Mouse (Mus musculus): ENCODE results near the gene Slc22a14. TPM values are rescaled to one million over a fixed set of nuclear protein-coding genes. Genes with fewer than 3 reads are reported as not detected.
"Not testable (repeated sequence)": the region's sequence is repeated elsewhere in the genome, so short reads cannot be mapped to it uniquely, and the experiment has no call there.

Slc22a14 gene
- total RNA-seq (2021) = not detected

GRCm38 (mm10) chr9:119365284-119365683 lies at the start of gene Slc22a14:
Slc22a14 (minus strand) TSS chr9:119365553.
- intact Hi-C loops (cut with DNase I) = no loop called here
- DNase-seq (ENCODE audit: low spot score in 2 of 2) = peak in 1 of 2 experiments; percentile 43

- no peak for DNase-seq (ENCODE audit: low spot score in 2 of 2)
- intact Hi-C loops (cut with DNase I) = no loop called here
Observed at GRCm38 (mm10) chr9:119409864-119410263, 44.5 kb upstream of the Slc22a14 start.

DNA sequence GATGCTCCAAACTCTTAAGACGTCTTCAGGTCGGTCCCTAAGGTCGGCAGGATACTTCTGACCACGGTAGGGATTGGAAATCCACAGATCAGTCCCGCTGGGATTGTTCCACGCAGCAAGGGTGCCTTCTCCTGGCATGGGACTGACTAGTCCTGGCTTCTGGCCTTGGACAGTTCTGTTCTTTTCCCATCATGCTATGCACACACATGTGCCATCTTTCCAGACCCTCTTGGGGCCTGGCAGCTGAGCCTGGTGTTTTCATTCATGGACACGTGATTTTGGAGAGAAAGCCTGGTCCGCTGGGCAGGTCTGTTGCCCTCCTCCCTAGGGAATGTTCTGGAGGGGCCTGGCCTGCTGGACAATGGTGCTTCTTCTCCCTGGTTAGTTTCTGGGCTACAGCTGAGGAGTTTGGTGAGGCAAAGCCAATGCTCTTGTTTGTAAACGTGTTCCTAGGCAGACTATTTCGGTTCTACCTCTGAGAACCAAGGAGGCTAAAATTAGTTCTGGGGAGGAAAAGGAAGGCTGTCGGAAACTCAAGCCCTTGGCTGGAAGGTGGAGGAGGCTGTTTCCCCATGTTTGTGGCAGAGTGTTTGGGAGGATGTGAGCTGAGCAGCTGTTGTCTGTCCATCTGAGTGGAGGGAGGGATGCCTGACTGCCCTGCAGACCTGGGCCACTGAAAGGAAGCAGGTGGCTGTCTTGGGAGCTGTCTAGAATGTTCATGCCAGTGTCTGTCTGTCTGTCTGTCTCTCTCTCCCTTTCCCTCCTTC lies 43.7 kb upstream of the Slc22a14 start:
- DNase-seq (ENCODE audit: low spot score in 2 of 2) = peak in 1 of 2 experiments; percentile 48
- intact Hi-C loops (cut with DNase I) = no loop called here

DNA sequence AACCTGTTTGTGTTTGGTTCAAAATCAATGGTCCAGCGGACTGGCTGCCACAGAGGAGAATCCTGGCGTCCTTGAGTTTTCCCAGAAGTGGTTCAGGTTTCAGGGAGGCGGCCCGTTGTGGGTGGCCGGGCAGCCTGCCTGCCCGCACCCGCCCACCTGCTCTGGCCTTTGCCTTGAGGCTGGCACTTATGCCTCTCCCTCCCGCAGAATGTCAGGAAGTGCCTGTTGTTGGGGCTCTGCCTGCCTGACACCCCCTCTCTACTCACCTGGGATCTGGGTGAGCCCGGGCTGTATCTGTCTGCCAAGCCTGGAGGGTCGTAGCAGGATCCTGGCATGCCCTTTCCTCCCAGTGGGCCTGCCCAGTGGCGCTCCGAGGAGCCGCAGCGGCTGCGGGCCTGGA lies 42.5 kb upstream of the Slc22a14 start:
- DNase-seq (ENCODE audit: low spot score in 2 of 2) = no peak
- intact Hi-C loops (cut with DNase I) = no loop called here

DNA sequence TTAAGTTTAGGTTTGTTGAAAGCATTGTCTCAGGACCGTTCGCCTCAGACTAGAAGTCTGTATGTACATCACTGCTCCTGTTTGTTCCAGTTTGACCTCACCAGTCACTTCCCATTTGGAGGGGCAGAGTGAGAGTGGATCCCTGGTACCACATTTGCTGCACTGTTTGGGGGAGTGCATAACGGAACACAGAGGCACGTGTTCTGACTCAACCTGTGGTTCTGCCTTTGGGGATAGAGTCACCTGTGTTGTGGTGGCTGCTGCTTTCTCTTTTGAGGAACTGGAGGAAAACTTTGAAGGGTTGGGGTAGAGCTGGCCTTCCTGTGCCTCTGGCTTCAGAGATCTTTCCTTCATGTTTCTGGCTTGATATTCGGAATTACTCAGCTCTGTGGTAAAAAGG lies 38.7 kb upstream of the Slc22a14 start:
- DNase-seq (ENCODE audit: low spot score in 2 of 2) = no peak
- intact Hi-C loops (cut with DNase I) = loop anchor here (5.0 kb wide), 1 partner anchor 33 kb away; no protein-coding TSS in a partner anchor

DNA sequence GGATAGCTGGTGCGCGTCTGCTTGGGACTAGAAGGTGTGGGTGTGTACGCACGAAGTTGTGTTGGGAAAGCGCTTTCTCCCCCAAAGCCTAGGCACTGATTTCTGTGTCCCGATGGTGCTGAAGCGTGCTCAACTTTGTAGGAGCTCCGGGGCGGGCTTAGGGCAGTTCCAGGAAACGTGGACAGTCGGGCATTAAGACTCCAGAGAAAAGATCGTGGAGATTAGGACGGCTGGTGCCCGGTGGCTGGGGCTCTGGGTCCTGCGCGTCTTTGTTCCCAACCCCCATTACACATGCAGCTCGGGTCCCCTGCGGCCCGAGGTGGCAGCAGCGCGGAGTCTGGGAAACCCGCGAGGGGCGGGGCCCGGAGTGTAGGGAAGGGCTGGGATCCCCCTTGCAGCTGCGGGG lies 37.9 kb upstream of the Slc22a14 start:
- intact Hi-C loops (cut with DNase I) = loop anchor here (2.0 to 5.0 kb wide), 2 partner anchors 34 to 46 kb away; partner anchors contain the start of gene Xylb
- DNase-seq (ENCODE audit: low spot score in 2 of 2) = no peak

DNA sequence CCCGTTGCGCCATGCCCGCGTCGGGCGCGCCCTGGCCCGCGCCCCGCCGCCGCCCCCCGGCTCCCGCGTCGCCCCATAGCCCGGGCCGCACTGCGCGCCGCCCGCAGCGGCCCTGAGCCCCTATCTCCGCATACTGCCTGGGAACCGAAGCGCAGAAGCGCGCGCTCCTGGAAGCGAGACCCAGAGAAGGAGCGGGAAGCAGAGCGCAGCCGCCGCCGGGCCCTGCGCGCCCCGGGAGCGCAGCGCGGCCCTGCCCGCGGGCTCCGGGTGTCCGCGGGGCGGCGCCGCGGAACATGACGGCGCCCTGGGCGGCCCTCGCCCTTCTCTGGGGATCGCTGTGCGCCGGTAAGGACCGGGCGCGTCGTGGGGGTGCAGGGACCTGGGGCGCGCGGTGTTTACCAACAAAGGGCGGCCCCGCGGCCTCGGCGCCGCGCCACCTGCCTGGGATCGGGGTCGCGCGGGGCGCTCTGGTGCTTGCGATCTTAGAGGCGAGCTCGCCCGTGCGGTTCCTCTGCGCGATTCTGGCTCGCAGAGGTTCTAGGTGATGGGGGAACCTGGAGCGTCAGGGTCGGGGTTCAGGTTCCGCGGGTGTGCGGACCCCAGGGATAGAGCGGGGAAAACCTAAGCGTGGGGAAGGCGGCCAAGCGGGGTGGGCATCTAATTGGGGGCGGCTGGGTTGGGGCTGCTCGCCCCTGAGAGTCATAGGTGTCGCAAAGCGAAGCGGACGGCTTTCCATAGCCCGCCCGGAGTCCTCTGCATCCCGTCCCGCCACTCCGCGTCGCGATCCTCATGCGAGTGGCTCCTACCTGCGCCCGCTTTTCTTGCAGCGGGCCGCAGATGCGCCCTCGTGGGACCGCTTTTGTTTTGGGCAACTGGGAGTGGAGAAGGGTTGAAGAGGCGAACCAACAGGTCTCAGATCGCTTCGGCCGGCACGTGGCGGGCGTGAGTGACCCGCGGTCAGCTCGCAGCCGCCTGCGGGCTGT lies 37.2 kb upstream of the Slc22a14 start:
- intact Hi-C loops (cut with DNase I) = loop anchor here (2.0 to 5.0 kb wide), 2 partner anchors 35 to 46 kb away; partner anchors contain the start of gene Xylb
- DNase-seq (ENCODE audit: low spot score in 2 of 2) = peak; percentile 41 to 54

GRCm38 (mm10) chr9:119401801-119402214 lies 36.5 kb upstream of the Slc22a14 start, which contains the start of gene Acvr2b:
Acvr2b (plus strand) TSS chr9:119402118.
- peak; percentile 93 for DNase-seq (ENCODE audit: low spot score in 2 of 2)
- intact Hi-C loops (cut with DNase I) = loop anchor here (2.0 to 5.0 kb wide), 2 partner anchors 35 to 45 kb away; partner anchors contain the start of gene Xylb

DNA sequence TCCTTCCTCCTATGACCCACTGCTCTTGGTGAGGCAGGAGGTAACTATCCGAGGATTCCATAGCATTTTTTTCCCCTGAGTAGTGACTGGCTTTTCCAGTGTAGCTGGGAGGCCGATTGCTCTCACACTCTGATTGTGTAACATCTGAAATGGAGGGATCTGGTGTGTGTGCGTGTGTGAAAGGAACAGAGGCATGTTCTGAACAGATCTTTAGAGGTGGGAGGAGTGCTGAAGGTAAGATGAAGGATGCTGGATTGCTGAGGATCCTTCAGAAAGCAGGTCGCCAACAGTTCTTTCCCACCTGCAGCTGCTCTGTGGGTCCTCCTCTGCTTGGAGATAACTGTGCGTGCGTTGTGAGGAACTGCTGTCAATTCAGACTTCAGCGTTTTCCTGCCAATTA lies 36.0 kb upstream of the Slc22a14 start:
- intact Hi-C loops (cut with DNase I) = loop anchor here (5.0 kb wide), 1 partner anchor 36 kb away; no protein-coding TSS in a partner anchor
- DNase-seq (ENCODE audit: low spot score in 2 of 2) = peak in 1 of 2 experiments; percentile 63

GRCm38 (mm10) chr9:119394808-119395207 lies 29.5 kb upstream of the Slc22a14 start:
- intact Hi-C loops (cut with DNase I) = no loop called here
- DNase-seq (ENCODE audit: low spot score in 2 of 2) = no peak

DNA sequence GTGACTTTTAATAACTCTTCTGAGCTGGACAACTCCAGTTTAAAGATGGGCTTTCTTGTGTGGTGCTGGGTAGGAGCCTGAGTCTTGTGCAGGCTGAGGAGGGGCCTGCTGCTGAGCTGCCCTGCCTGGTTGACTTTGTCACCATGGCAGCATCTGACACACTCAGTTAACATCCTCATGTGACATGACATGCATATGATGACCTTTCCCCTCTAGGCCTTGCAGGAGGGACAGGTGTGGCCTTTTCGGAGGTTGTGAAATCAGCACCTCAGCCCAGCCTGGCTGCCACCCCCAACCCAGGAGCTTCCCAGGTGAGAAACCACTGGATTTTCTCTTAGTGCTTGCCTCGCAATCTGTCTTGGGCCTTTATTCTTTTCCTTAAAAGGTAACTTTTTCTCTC lies 24.9 kb upstream of the Slc22a14 start:
- intact Hi-C loops (cut with DNase I) = no loop called here
- DNase-seq (ENCODE audit: low spot score in 2 of 2) = no peak

- intact Hi-C loops (cut with DNase I) = no loop called here
- no peak for DNase-seq (ENCODE audit: low spot score in 2 of 2)
Observed at GRCm38 (mm10) chr9:119388956-119389355, 23.6 kb upstream of the Slc22a14 start.

GRCm38 (mm10) chr9:119382603-119383002 lies 17.2 kb upstream of the Slc22a14 start:
- DNase-seq (ENCODE audit: low spot score in 2 of 2) = peak; percentile 16 to 46
- intact Hi-C loops (cut with DNase I) = no loop called here

GRCm38 (mm10) chr9:119378231-119378630 lies 12.9 kb upstream of the Slc22a14 start:
- no peak for DNase-seq (ENCODE audit: low spot score in 2 of 2)
- intact Hi-C loops (cut with DNase I) = no loop called here

DNA sequence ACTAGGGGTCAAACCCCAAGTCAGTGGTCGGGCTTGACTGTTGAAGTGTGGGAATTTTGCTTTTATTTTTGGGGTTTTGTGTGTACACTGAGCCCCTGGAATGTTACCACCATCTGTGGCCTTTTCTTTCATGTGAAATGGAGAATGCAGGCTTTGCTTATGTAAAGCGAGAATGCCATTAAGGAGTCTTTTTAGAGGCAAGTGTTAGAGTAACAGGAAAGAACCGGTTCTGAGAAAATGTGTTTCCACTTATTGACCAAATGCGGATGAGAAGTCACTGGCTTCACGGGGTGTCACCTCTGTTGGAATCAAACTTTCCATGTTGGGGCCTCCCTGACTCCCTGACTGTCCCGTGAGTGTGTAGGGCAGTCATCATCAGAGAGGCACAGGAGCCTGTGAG lies 10.2 kb upstream of the Slc22a14 start:
- intact Hi-C loops (cut with DNase I) = no loop called here
- no peak for DNase-seq (ENCODE audit: low spot score in 2 of 2)

DNA sequence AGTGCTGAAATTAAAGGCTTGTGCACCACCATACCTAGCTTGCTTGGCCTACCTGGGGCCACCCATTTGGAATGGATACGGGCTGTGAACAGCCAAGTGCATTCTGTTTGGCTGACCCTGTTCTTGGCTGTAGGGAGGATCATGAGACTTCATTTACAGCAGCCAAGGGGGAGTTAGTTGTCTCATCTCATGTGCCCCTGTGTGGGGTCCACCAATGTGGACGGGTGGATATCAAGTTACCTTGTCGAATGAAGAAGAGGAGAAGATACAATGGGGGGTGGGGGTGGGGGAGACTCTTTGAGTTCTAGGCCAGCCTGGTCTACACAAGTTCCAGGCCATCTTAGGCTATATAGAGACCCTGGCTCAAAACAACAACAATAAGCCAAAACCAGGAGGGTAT lies 9.7 kb upstream of the Slc22a14 start:
- intact Hi-C loops (cut with DNase I) = no loop called here
- DNase-seq (ENCODE audit: low spot score in 2 of 2) = no peak

GRCm38 (mm10) chr9:119371251-119371650 lies 5.9 kb upstream of the Slc22a14 start:
- DNase-seq (ENCODE audit: low spot score in 2 of 2) = no peak
- intact Hi-C loops (cut with DNase I) = no loop called here

DNA sequence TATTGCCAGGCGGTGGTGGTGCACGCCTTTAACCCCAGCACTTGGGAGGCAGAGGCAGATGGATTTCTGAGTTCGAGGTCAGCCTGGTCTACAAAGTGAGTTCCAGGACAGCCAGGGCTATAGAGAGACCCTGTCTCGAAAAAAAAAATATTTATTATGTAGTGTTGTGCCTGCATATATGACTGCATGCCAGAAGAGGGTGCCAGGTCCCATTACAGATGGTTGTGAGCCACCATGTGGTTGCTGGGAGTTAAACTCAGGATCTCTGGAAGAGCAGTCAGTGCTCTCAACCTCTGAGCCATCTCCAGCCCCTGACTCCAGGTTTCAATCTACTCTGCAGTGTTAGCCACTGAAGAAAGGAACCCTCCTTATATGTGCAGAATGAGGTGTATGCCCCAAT lies 5.4 kb upstream of the Slc22a14 start:
- intact Hi-C loops (cut with DNase I); DNase-seq (ENCODE audit: low spot score in 2 of 2): not testable (repeated sequence)

GRCm38 (mm10) chr9:119368367-119368766 lies 3.0 kb upstream of the Slc22a14 start:
- DNase-seq (ENCODE audit: low spot score in 2 of 2) = no peak
- intact Hi-C loops (cut with DNase I) = no loop called here

- intact Hi-C loops (cut with DNase I) = no loop called here
- DNase-seq (ENCODE audit: low spot score in 2 of 2) = no peak
Observed at GRCm38 (mm10) chr9:119363229-119363628, 2.1 kb downstream of the Slc22a14 start.

All from left cerebral cortex, postnatal 25 days (tissue).